Mouse (Mus musculus) CH12.LX (cell line): ENCODE measurements at regions not wholly inside any gene's neighbourhood (a gene's known extent, or its start where the extent isn't known, plus 50 kb on each side); places are given as distances from the start of the nearest gene placed in this dataset.

Source experiments
- DNase-seq: peaks from one replicate; pipeline ENCODE4 v3.0.0-alpha.2; 2013; ENCODE audit errors: extremely low read depth
- H3K27ac ChIP-seq: 2 replicates; pipeline ENCODE4 v1.5.1; 2012; ENCODE audit warnings: low read depth, mild to moderate bottlenecking, control low read depth, moderate library complexity; ENCODE audit not compliant: insufficient read depth
- H3K27me3 ChIP-seq: replicated peaks from 2 replicates; pipeline ENCODE3; 2012; ENCODE audit warnings: inconsistent platforms
- H3K36me3 ChIP-seq, 2 experiments: replicated peaks in 1 of 2; 2 replicates each; pipeline versions ENCODE3 to v1.6.1; 2012; ENCODE audit warnings: inconsistent platforms in 1 of 2, low read length in 1 of 2, mild to moderate bottlenecking in 1 of 2, mixed read lengths in 1 of 2, moderate library complexity in 1 of 2; ENCODE audit not compliant: control insufficient read depth in 1 of 2, insufficient read depth in 1 of 2
- H3K4me1 ChIP-seq, 2 experiments: 2 replicates each; pipeline ENCODE4 v1.6.1; 2012; ENCODE audit warnings: inconsistent platforms in 1 of 2, moderate library complexity in 1 of 2; ENCODE audit not compliant: insufficient read depth in 2 of 2, control insufficient read depth in 1 of 2
- H3K4me2 ChIP-seq: 2 replicates; pipeline ENCODE4 v1.6.1; 2012; ENCODE audit warnings: low read depth, mild to moderate bottlenecking, control low read depth; ENCODE audit not compliant: poor library complexity, insufficient read depth, severe bottlenecking
- H3K4me3 ChIP-seq, 3 experiments: fragments of 150-350 bp in 1 of 3; sonication (generic) in 1 of 3; replicated peaks in 1 of 3; 2 replicates each; pipeline versions ENCODE3 to v1.5.1; 2011 to 2012; ENCODE audit warnings: low read depth in 2 of 3, low read length in 2 of 3, mild to moderate bottlenecking in 2 of 3, moderate library complexity in 2 of 3, control low read depth in 1 of 3, improper control_type of control experiment in 1 of 3, inconsistent platforms in 1 of 3, mixed read lengths in 1 of 3; ENCODE audit not compliant: poor library complexity in 1 of 3
- H3K79me2 ChIP-seq: replicated peaks from 2 replicates; pipeline ENCODE4 v1.6.1; 2012; ENCODE audit warnings: mild to moderate bottlenecking, moderate library complexity; ENCODE audit not compliant: control insufficient read depth, poor library complexity, insufficient read depth, severe bottlenecking; ENCODE audit errors: extremely low read depth
- H3K9ac ChIP-seq: 2 replicates; pipeline ENCODE4 v1.6.1; 2012; ENCODE audit warnings: low read depth, mild to moderate bottlenecking, control low read depth, moderate library complexity; ENCODE audit not compliant: insufficient read depth
- H3K9me3 ChIP-seq: replicated peaks from 2 replicates; pipeline ENCODE3; 2012; ENCODE audit warnings: low read length, inconsistent platforms, mixed read lengths
- BHLHE40 ChIP-seq: IDR thresholded peaks from 2 replicates; pipeline ENCODE4 v1.6.1; 2011; ENCODE audit warnings: mild to moderate bottlenecking, low read depth, low read length, improper control_type of control experiment
- CHD1 ChIP-seq: IDR thresholded peaks from 2 replicates; pipeline ENCODE4 v1.6.1; 2012; ENCODE audit warnings: low read depth, low read length, improper control_type of control experiment, inconsistent platforms
- CHD2 ChIP-seq: IDR thresholded peaks from 2 replicates; pipeline ENCODE4 v1.6.1; 2011; ENCODE audit warnings: low read length, improper control_type of control experiment
- E2F4 ChIP-seq: IDR thresholded peaks from 2 replicates; pipeline ENCODE4 v1.6.1; 2011; ENCODE audit warnings: low read depth, low read length, improper control_type of control experiment; ENCODE audit not compliant: insufficient replicate concordance
- EP300 ChIP-seq: IDR thresholded peaks from 2 replicates; pipeline ENCODE4 v1.6.1; 2011; ENCODE audit warnings: low read length, improper control_type of control experiment
- IRF4 ChIP-seq: IDR thresholded peaks from 2 replicates; pipeline ENCODE4 v1.6.1; 2014; ENCODE audit warnings: low read depth, mild to moderate bottlenecking, inconsistent platforms, low read length, improper control_type of control experiment
- JUN ChIP-seq: IDR thresholded peaks from 2 replicates; pipeline ENCODE4 v1.6.1; 2011; ENCODE audit warnings: low read depth, mild to moderate bottlenecking, low read length, improper control_type of control experiment, moderate library complexity; ENCODE audit not compliant: insufficient read depth
- KAT2A ChIP-seq: IDR thresholded peaks from 2 replicates; pipeline ENCODE4 v1.6.1; 2012; ENCODE audit warnings: low read length, improper control_type of control experiment, inconsistent platforms; ENCODE audit not compliant: insufficient replicate concordance
- MAFK ChIP-seq: IDR thresholded peaks from 2 replicates; pipeline ENCODE4 v1.6.1; 2011; ENCODE audit warnings: low read length, improper control_type of control experiment; ENCODE audit not compliant: insufficient replicate concordance
- MAX ChIP-seq: IDR thresholded peaks from 2 replicates; pipeline ENCODE4 v1.6.1; 2011; ENCODE audit warnings: low read length, improper control_type of control experiment
- MEF2A ChIP-seq: IDR thresholded peaks from 2 replicates; pipeline ENCODE4 v1.6.1; 2014; ENCODE audit warnings: low read depth, mild to moderate bottlenecking, inconsistent platforms, low read length, improper control_type of control experiment, borderline replicate concordance
- MYC ChIP-seq: IDR thresholded peaks from 2 replicates; pipeline ENCODE4 v1.6.1; 2011; ENCODE audit warnings: low read depth, mild to moderate bottlenecking, improper control_type of control experiment, low read length
- NELFE ChIP-seq: IDR thresholded peaks from 2 replicates; pipeline ENCODE4 v1.6.1; 2011; ENCODE audit warnings: low read depth, low read length, improper control_type of control experiment
- NRF1 ChIP-seq: IDR thresholded peaks from 2 replicates; pipeline ENCODE4 v1.6.1; 2014; ENCODE audit warnings: low read depth, mild to moderate bottlenecking, inconsistent platforms, low read length, improper control_type of control experiment, moderate library complexity
- PAX5 ChIP-seq: IDR thresholded peaks from 2 replicates; pipeline ENCODE4 v1.6.1; 2012; ENCODE audit warnings: low read length, inconsistent platforms, mixed read lengths
- POLR2AphosphoS2 ChIP-seq: IDR thresholded peaks from 2 replicates; pipeline ENCODE4 v1.6.1; 2011; ENCODE audit warnings: low read depth, low read length, improper control_type of control experiment
- RAD21 ChIP-seq: IDR thresholded peaks from 2 replicates; pipeline ENCODE4 v1.6.1; 2011; ENCODE audit warnings: low read depth, mild to moderate bottlenecking, low read length, improper control_type of control experiment, moderate library complexity
- SIN3A ChIP-seq: IDR thresholded peaks from 2 replicates; pipeline ENCODE4 v1.6.1; 2012; ENCODE audit warnings: low read length, improper control_type of control experiment, inconsistent platforms
- TCF12 ChIP-seq: IDR thresholded peaks from 2 replicates; pipeline ENCODE4 v1.6.1; 2014; ENCODE audit warnings: low read depth, mild to moderate bottlenecking, inconsistent platforms, low read length, improper control_type of control experiment
- USF1 ChIP-seq: IDR thresholded peaks from 2 replicates; pipeline ENCODE4 v1.6.1; 2014; ENCODE audit warnings: low read depth, mild to moderate bottlenecking, inconsistent platforms, low read length, improper control_type of control experiment
- USF2 ChIP-seq: conservative IDR thresholded peaks from 2 replicates; pipeline ENCODE4 v1.6.1; 2011; ENCODE audit warnings: low read depth, low read length, improper control_type of control experiment
- ZNF384 ChIP-seq: IDR thresholded peaks from 2 replicates; pipeline ENCODE4 v1.6.1; 2012; ENCODE audit warnings: low read depth, low read length, improper control_type of control experiment, inconsistent platforms
- dilution Hi-C: fragments of 300-500 bp; cut with MboI; formaldehyde crosslinking; loops from 2 replicates; pipeline ENCODE4 v1.14.3; 2020; ENCODE audit warnings: low sequenced_read_pairs; ENCODE audit not compliant: extremely low pct_unique_long_range_greater_than_20kb, extremely low pct_ligation_motif_present
- in situ Hi-C: fragments of 300-500 bp; cut with MboI; formaldehyde crosslinking; loops from 3 replicates; pipeline ENCODE4 v1.14.3; 2019; ENCODE audit warnings: low sequenced_read_pairs, low pct_ligation_motif_present, low pct_unique_long_range_greater_than_20kb, mixed read lengths

GRCm38 (mm10) chr12:35376365-35376764 is 158.5 kb downstream of the Ahr start:
- Histone ChIP-seq H3K4me3 (no peak overlapping the region), H3K36me3 (no peaks in the 10 kb centered on the region), H3K4me1 (no peaks in the 10 kb centered on the region), H3K9me3 (no peaks in the 10 kb centered on the region), H3K4me2 (no peak overlapping the region), H3K79me2 (no peaks in the 10 kb centered on the region), H3K9ac (no peak overlapping the region), H3K27ac (no peak overlapping the region), H3K27me3 (no peaks in the 10 kb centered on the region)
- DNase-seq, result no peak
- dilution Hi-C loops, result no loop called here
- in situ Hi-C loops, result no loop called here
- TF ChIP-seq RAD21 (no peak), MAX (no peak), SIN3A (no peak), NRF1 (no peak), JUN (no peak), CHD1 (no peak), KAT2A (no peak), CHD2 (no peak), IRF4 (no peak), PAX5 (no peak), ZNF384 (no peak)

GRCm38 (mm10) chr12:35357901-35358300 is 176.9 kb downstream of the Ahr start:
- no peak overlapping the region for H3K4me2 ChIP-seq
- dilution Hi-C loops, result no loop called here
- no peak overlapping the region for H3K9ac ChIP-seq
- H3K36me3 ChIP-seq, result no peaks in the 10 kb centered on the region
- H3K9me3 ChIP-seq, result no peaks in the 10 kb centered on the region
- H3K79me2 ChIP-seq, result no peaks in the 10 kb centered on the region
- H3K4me1 ChIP-seq, result no peaks in the 10 kb centered on the region
- DNase-seq, result no peak
- H3K27ac ChIP-seq, result no peak overlapping the region
- in situ Hi-C loops, result no loop called here
- no peaks in the 10 kb centered on the region for H3K27me3 ChIP-seq
- no peak for TF ChIP-seq USF1
- TF ChIP-seq E2F4, result no peak
- no peak for TF ChIP-seq KAT2A
- no peak for TF ChIP-seq POLR2AphosphoS2
- TF ChIP-seq TCF12, result no peak
- TF ChIP-seq MEF2A, result no peak
- no peak for TF ChIP-seq NELFE
- TF ChIP-seq CHD1, result no peak
- TF ChIP-seq JUN, result no peak
- TF ChIP-seq NRF1, result no peak
- TF ChIP-seq BHLHE40, result no peak
- TF ChIP-seq MYC, result no peak
- TF ChIP-seq EP300, result no peak
- TF ChIP-seq MAFK, result no peak
- no peak for TF ChIP-seq USF2
- H3K4me3 ChIP-seq, result no peak overlapping the region
